Mouse (Mus musculus) monocyte, adult 5-6 weeks (primary cell): ENCODE data around the gene Ces1g. TPM values are rescaled to one million over a fixed set of nuclear protein-coding genes. Genes with fewer than 3 reads are reported as not detected.

Source experiments
- total RNA-seq: library from RNA; stranded (forward); fragments of 200-1000, 200-491, 200-594 nt; gene quantifications from 3 replicates; pipeline ENCODE4 v1.2.3, GENCODE M21; 2017

The Ces1g gene
- total RNA-seq, 1 experiment from 2014 or later = not detected

Other genes with a start within 250 kb of the Ces1g start
- 0.29 TPM in 1 of 3 replicates, not detected in the others for gene Ces1c, start 206.0 kb downstream of the Ces1g start, total RNA-seq
- not detected in 3 replicates for gene Ces1d, start 139.5 kb downstream of the Ces1g start, total RNA-seq
- gene Ces1e, start 107.7 kb downstream of the Ces1g start, total RNA-seq = not detected in 3 replicates
- gene Ces1f, start 57.6 kb downstream of the Ces1g start, total RNA-seq = not detected in 3 replicates
- not detected in 3 replicates for gene Ces1h, start 42.4 kb upstream of the Ces1g start, total RNA-seq
- gene Ces5a, start 198.5 kb upstream of the Ces1g start, total RNA-seq = not detected in 3 replicates